Mouse (Mus musculus) frontal cortex, postnatal 36 days (tissue): Measurements from ENCODE around the gene Krt18.
A peak's percentile ranks its signal among the peaks of the same experiment; 100 is the strongest.
"Not testable (repeated sequence)": the region's sequence is repeated elsewhere in the genome, so short reads cannot be mapped to it uniquely, and the experiment has no call there.

ENCODE experiments used
- DNase-seq, 2 experiments: peaks; one replicate each; pipeline ENCODE4 v3.0.0; 2022; ENCODE audit warnings: low spot score in 2 of 2

The Krt18 gene

GRCm38 (mm10) chr15:102028040-102028439, at the start of gene Krt18:
TSS of gene Krt18 (plus strand) at chr15:102028180.
- no peak for DNase-seq

- no peak for DNase-seq
These were observed 47.1 kb upstream of the Krt18 start for GRCm38 (mm10) chr15:101980849-101981248.

- DNase-seq: no peak
These were observed 44.5 kb upstream of the Krt18 start for GRCm38 (mm10) chr15:101983315-101983948.

GRCm38 (mm10) chr15:101983949-101984601, 43.9 kb upstream of the Krt18 start:
- peak; percentile 93 to 95 for DNase-seq

- DNase-seq: no peak
These were observed 43.2 kb upstream of the Krt18 start for GRCm38 (mm10) chr15:101984746-101985145.

- DNase-seq: peak; percentile 86 to 90
These were observed 39.9 kb upstream of the Krt18 start for GRCm38 (mm10) chr15:101988119-101988518.

GRCm38 (mm10) chr15:101988714-101989113, 39.3 kb upstream of the Krt18 start:
- no peak for DNase-seq

GRCm38 (mm10) chr15:101990946-101991345, 37.0 kb upstream of the Krt18 start:
- DNase-seq: no peak

- DNase-seq: no peak
These were observed 33.6 kb upstream of the Krt18 start for GRCm38 (mm10) chr15:101994365-101994764.

GRCm38 (mm10) chr15:101995484-101996236, 32.3 kb upstream of the Krt18 start:
- DNase-seq: no peak

- DNase-seq: not testable (repeated sequence)
These were observed 31.4 kb upstream of the Krt18 start for GRCm38 (mm10) chr15:101996450-101997078.

GRCm38 (mm10) chr15:101999156-101999555, 28.8 kb upstream of the Krt18 start:
- DNase-seq: no peak

- no peak for DNase-seq
These were observed 28.2 kb upstream of the Krt18 start for GRCm38 (mm10) chr15:101999676-102000335.

GRCm38 (mm10) chr15:102002646-102003488, 25.1 kb upstream of the Krt18 start:
- DNase-seq: no peak

GRCm38 (mm10) chr15:102003516-102003915, 24.5 kb upstream of the Krt18 start:
- no peak for DNase-seq

GRCm38 (mm10) chr15:102004189-102004588, 23.8 kb upstream of the Krt18 start, which contains the start of gene Krt8:
TSS of gene Krt8 (minus strand) at chr15:102004482.
- no peak for DNase-seq

- no peak for DNase-seq
These were observed 22.7 kb upstream of the Krt18 start for GRCm38 (mm10) chr15:102005290-102005689.

- DNase-seq: no peak
These were observed 21.7 kb upstream of the Krt18 start for GRCm38 (mm10) chr15:102006317-102006716.

- DNase-seq: no peak
These were observed 20.6 kb upstream of the Krt18 start for GRCm38 (mm10) chr15:102007097-102008069.
